In the genomic region with DNA sequence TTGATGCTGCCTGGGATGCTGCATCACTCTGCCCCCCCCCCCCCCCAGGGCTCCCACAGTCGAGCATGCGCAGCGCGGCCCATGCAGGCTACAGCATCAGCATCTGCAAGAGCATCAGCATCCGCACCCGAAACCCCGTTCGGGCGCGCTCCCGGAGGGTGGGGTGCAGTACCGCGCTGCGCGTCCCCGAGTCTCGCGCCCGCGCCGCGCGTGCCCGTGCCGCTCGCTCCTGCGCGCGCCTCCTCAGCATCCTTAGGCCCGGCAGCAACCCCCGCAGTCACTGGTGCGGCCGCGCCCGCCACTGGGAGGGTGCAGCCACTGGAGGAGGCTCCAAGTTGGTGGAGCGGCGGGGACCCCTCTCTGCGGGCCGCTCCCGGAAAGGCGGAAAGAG, we compare ENCODE assay signal across 8 mouse cellular contexts. TPM values are rescaled to one million over a fixed set of nuclear protein-coding genes. Genes with fewer than 3 reads are reported as not detected.
DNase-seq lines count a peak whose midpoint lies in the region; ATAC-seq lines count a peak whose summit lies in the region.

A gene (plus strand): TSS at position 236 of the 391 bp plus-strand sequence.

- H3K27ac ChIP-seq in lung, embryonic 16.5 days (ENCODE audit: low read length), result no peak within 1 kb of the TSS
- H3K27ac ChIP-seq in liver, embryonic 12.5 days, result no peak within 1 kb of the TSS

- peaks cover 24% of the 10 kb centered on the region for H3K27me3 ChIP-seq in lung, embryonic 16.5 days (ENCODE audit: control insufficient read depth, insufficient read depth, low read depth, low read length)
- H3K27me3 ChIP-seq in liver, embryonic 12.5 days (replicated peaks), result peaks cover 71% of the 10 kb centered on the region

- peak within 1 kb of the TSS; percentile 99 for H3K4me2 ChIP-seq in lung, embryonic 16.5 days (ENCODE audit: low read depth, low read length)
- H3K4me2 ChIP-seq in liver, embryonic 12.5 days, result peak within 1 kb of the TSS; percentile 71

- no peak for DNase-seq in lung, postnatal 14 days
- peak; percentile 90 to 93 for DNase-seq in cerebellum, postnatal 25 days
- peak; percentile 79 to 91 for DNase-seq in frontal cortex, postnatal 36 days (ENCODE audit: low spot score in 2 of 2)
- DNase-seq in kidney, postnatal 4 days, result peak; percentile 34 to 54
- DNase-seq in retina, postnatal 7 days (ENCODE audit: low read depth, low spot score), result peak; percentile 40

- WGBS in lung, embryonic 16.5 days, result 0% methylated on average over 34 of the region's 41 CpGs
- WGBS in liver, embryonic 12.5 days (ENCODE audit: insufficient replicate concordance), result 1% methylated on average over 41 of the region's 41 CpGs

- peak; percentile 60; the same call in 1 of the 2 replicates for ATAC-seq in lung, embryonic 16.5 days (ENCODE audit: low read depth)
- ATAC-seq in liver, embryonic 12.5 days, result no peak
- no peak for ATAC-seq in erythroid progenitor cell, adult 5-6 weeks (replicated peaks; ENCODE audit: low FRiP score, poor library complexity, severe bottlenecking)

- no peaks in the 10 kb centered on the region for H3K9me3 ChIP-seq in lung, embryonic 16.5 days (ENCODE audit: control insufficient read depth, low read length)
- no peaks in the 10 kb centered on the region for H3K9me3 ChIP-seq in liver, embryonic 12.5 days (replicated peaks)

- H3K36me3 ChIP-seq in lung, embryonic 16.5 days (ENCODE audit: control insufficient read depth, insufficient read depth, low read length), result no peaks in the 10 kb centered on the region
- H3K36me3 ChIP-seq in liver, embryonic 12.5 days, result no peaks in the 10 kb centered on the region

- H3K4me1 ChIP-seq in lung, embryonic 16.5 days (replicated peaks; ENCODE audit: control insufficient read depth, insufficient read depth, low read length), result peaks cover 5% of the 10 kb centered on the region
- H3K4me1 ChIP-seq in liver, embryonic 12.5 days, result no peaks in the 10 kb centered on the region

- peak within 1 kb of the TSS; percentile 61 for H3K9ac ChIP-seq in lung, embryonic 16.5 days (ENCODE audit: low read length)
- H3K9ac ChIP-seq in liver, embryonic 12.5 days, result no peak within 1 kb of the TSS

- peak within 1 kb of the TSS; percentile 68 for H3K4me3 ChIP-seq in lung, embryonic 16.5 days (ENCODE audit: low read length)
- peak within 1 kb of the TSS; percentile 53 for H3K4me3 ChIP-seq in liver, embryonic 12.5 days

RNA-seq across cellular contexts. Expression of the gene that starts here (rescaled TPM):
- 0.65 and 0.99 TPM in 2 replicates for polyA plus RNA-seq in lung, embryonic 16.5 days (2015; fragmentation: Nextera tagmentation; extraction: Ambion mirVana)
- polyA plus RNA-seq in liver, embryonic 12.5 days (2016; fragmentation: Nextera tagmentation; extraction: Ambion mirVana), result 0.13 and 0.49 TPM in 2 replicates
- total RNA-seq in erythroid progenitor cell, adult 5-6 weeks (2015; ENCODE audit: low replicate concordance), result not detected in 2 replicates
- not detected in 2 replicates for total RNA-seq in erythroid progenitor cell, adult 5-6 weeks (2017; ENCODE audit: low replicate concordance)

Comparison
In these comparisons a context has a peak if more than half of its experiments do, and no peak if none do; other contexts are left out.
1. Peak in ATAC-seq, H3K4me3 ChIP-seq, H3K9ac ChIP-seq and H3K4me2 ChIP-seq in lung, embryonic 16.5 days; RNA of the gene not detected or under 1 TPM.